Mouse (Mus musculus): ENCODE data around the gene 1700029F12Rik. TPM values are rescaled to one million over a fixed set of nuclear protein-coding genes. Genes with fewer than 3 reads are reported as not detected.
"Not testable (repeated sequence)": the region's sequence is repeated elsewhere in the genome, so short reads cannot be mapped to it uniquely, and the experiment has no call there.

Gene 1700029F12Rik
- polyA plus RNA-seq, 1 experiment from 2014 or later = not detected

GRCm38 (mm10) chr13:97067691-97068090 is 33.5 kb upstream of the 1700029F12Rik start:
- Histone ChIP-seq H3K9ac (ENCODE audit: low read length) (no peak overlapping the region), H3K4me1 (ENCODE audit: control insufficient read depth, insufficient read depth, low read length) (peaks cover 4% of the 10 kb centered on the region), H3K27ac (ENCODE audit: low read depth, low read length) (no peak overlapping the region), H3K4me2 (peak overlapping the region; percentile 12; the same call in 1 of the 2 replicates), H3K4me3 (ENCODE audit: low read depth, low read length) (no peak overlapping the region), H3K9me3 (ENCODE audit: control insufficient read depth, low read length) (no peaks in the 10 kb centered on the region), H3K27me3 (ENCODE audit: control insufficient read depth, insufficient read depth, low read length) (no peaks in the 10 kb centered on the region; the same call in 1 of the 2 replicates), H3K36me3 (ENCODE audit: control insufficient read depth, insufficient read depth, low read length) (no peaks in the 10 kb centered on the region)
- DNase-seq (ENCODE audit: low spot score, missing footprints) = peak; percentile 89
- 3% methylated on average over 6 of the region's 6 CpGs for WGBS
- ATAC-seq (ENCODE audit: low FRiP score) = no peak

GRCm38 (mm10) chr13:97066649-97067550 is 32.7 kb upstream of the 1700029F12Rik start, which contains the start of gene Fam169a:
Gene Fam169a, plus strand, starts transcription at chr13:97067286.
- H3K36me3 ChIP-seq (ENCODE audit: control insufficient read depth, insufficient read depth, low read length) = no peaks in the 10 kb centered on the region
- H3K9me3 ChIP-seq (ENCODE audit: control insufficient read depth, low read length) = no peaks in the 10 kb centered on the region
- no peaks in the 10 kb centered on the region; the same call in 1 of the 2 replicates for H3K27me3 ChIP-seq (ENCODE audit: control insufficient read depth, insufficient read depth, low read length)
- H3K9ac ChIP-seq (ENCODE audit: low read length) = no peak within 1 kb of the TSS
- H3K4me3 ChIP-seq (ENCODE audit: low read depth, low read length) = no peak within 1 kb of the TSS
- H3K4me2 ChIP-seq = peak within 1 kb of the TSS; percentile 12; the same call in 1 of the 2 replicates
- DNase-seq (ENCODE audit: low spot score, missing footprints) (peak; percentile 91), ATAC-seq (ENCODE audit: low FRiP score) (no peak)
- no peak within 1 kb of the TSS for H3K27ac ChIP-seq (ENCODE audit: low read depth, low read length)
- H3K4me1 ChIP-seq (ENCODE audit: control insufficient read depth, insufficient read depth, low read length) = peaks cover 3% of the 10 kb centered on the region; the same call in 1 of the 2 replicates
- 29% methylated on average over 15 of the region's 15 CpGs for WGBS

- not testable (repeated sequence) for H3K9me3 ChIP-seq (ENCODE audit: control insufficient read depth, low read length); H3K4me3 ChIP-seq (ENCODE audit: low read depth, low read length); H3K27ac ChIP-seq (ENCODE audit: low read depth, low read length); H3K36me3 ChIP-seq (ENCODE audit: control insufficient read depth, insufficient read depth, low read length); H3K9ac ChIP-seq (ENCODE audit: low read length); H3K4me2 ChIP-seq; ATAC-seq (ENCODE audit: low FRiP score); H3K4me1 ChIP-seq (ENCODE audit: control insufficient read depth, insufficient read depth, low read length); H3K27me3 ChIP-seq (ENCODE audit: control insufficient read depth, insufficient read depth, low read length)
- DNase-seq (ENCODE audit: low spot score, missing footprints) = peak; percentile 83
- 44% methylated on average over 18 of the region's 18 CpGs for WGBS
Measured at GRCm38 (mm10) chr13:97064844-97065621, 30.9 kb upstream of the 1700029F12Rik start.

DNA sequence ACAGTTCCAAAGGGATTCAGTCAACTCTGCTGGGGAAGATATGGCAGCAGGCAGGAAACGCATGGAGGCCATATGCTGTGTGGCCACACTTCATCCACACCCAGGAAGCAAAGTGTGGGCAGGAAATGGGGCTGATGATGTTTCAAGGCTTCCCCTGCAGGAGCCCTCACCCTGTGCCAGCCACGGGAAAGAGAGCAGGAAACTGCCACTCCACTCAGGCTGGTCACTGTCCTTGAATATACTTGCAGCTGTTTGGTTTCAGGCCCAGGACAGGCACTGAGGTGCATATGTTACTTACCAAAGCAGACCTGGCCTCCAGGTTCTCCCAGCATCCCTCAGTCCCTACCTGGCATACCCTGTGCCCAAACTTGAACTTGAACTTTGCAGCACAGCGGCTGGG is 30.3 kb upstream of the 1700029F12Rik start:
- Histone ChIP-seq H3K4me1 (ENCODE audit: control insufficient read depth, insufficient read depth, low read length) (peaks cover 3% of the 10 kb centered on the region; the same call in 1 of the 2 replicates), H3K9me3 (ENCODE audit: control insufficient read depth, low read length) (no peaks in the 10 kb centered on the region), H3K36me3 (ENCODE audit: control insufficient read depth, insufficient read depth, low read length) (no peaks in the 10 kb centered on the region), H3K9ac (ENCODE audit: low read length) (no peak overlapping the region), H3K27me3 (ENCODE audit: control insufficient read depth, insufficient read depth, low read length) (no peaks in the 10 kb centered on the region; the same call in 1 of the 2 replicates), H3K4me2 (no peak overlapping the region), H3K4me3 (ENCODE audit: low read depth, low read length) (no peak overlapping the region), H3K27ac (ENCODE audit: low read depth, low read length) (no peak overlapping the region)
- WGBS = 68% methylated on average over 3 of the region's 3 CpGs
- DNase-seq (ENCODE audit: low spot score, missing footprints) = peak; percentile 57
- no peak for ATAC-seq (ENCODE audit: low FRiP score)

- Histone ChIP-seq H3K4me2 (no peak overlapping the region), H3K27ac (ENCODE audit: low read depth, low read length) (no peak overlapping the region), H3K9me3 (ENCODE audit: control insufficient read depth, low read length) (no peaks in the 10 kb centered on the region), H3K4me1 (ENCODE audit: control insufficient read depth, insufficient read depth, low read length) (peaks cover 3% of the 10 kb centered on the region; the same call in 1 of the 2 replicates), H3K27me3 (ENCODE audit: control insufficient read depth, insufficient read depth, low read length) (no peaks in the 10 kb centered on the region), H3K4me3 (ENCODE audit: low read depth, low read length) (no peak overlapping the region), H3K36me3 (ENCODE audit: control insufficient read depth, insufficient read depth, low read length) (no peaks in the 10 kb centered on the region), H3K9ac (ENCODE audit: low read length) (no peak overlapping the region)
- 95% methylated on average over 2 of the region's 2 CpGs for WGBS
- ATAC-seq (ENCODE audit: low FRiP score) (no peak), DNase-seq (ENCODE audit: low spot score, missing footprints) (no peak)
Measured at GRCm38 (mm10) chr13:97063431-97063830, 29.3 kb upstream of the 1700029F12Rik start.

DNA sequence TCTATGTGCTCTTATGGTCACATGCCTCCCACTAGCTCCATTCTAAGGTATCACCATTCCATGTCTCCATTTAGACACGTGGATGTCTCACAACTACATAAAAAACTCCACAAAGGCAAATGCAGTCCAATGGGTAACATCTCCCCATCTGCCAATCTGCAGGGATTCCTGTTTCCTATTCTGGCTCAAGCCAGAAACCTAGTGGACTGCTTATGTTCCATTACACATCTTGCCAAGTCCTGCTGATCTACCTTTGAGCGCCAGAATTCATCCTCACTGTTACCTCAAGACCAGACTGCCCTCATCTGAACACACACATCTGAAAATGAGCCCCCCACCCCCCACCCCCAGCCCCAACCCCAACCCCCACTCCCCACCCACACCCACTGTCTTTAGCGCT is 28.0 kb upstream of the 1700029F12Rik start:
- ATAC-seq (ENCODE audit: low FRiP score) (no peak), DNase-seq (ENCODE audit: low spot score, missing footprints) (peak; percentile 35)
- no peak overlapping the region for H3K4me2 ChIP-seq
- H3K27ac ChIP-seq (ENCODE audit: low read depth, low read length) = no peak overlapping the region
- no peaks in the 10 kb centered on the region for H3K27me3 ChIP-seq (ENCODE audit: control insufficient read depth, insufficient read depth, low read length)
- WGBS = 87% methylated on average over 3 of the region's 3 CpGs
- no peaks in the 10 kb centered on the region for H3K9me3 ChIP-seq (ENCODE audit: control insufficient read depth, low read length)
- no peak overlapping the region for H3K9ac ChIP-seq (ENCODE audit: low read length)
- H3K36me3 ChIP-seq (ENCODE audit: control insufficient read depth, insufficient read depth, low read length) = no peaks in the 10 kb centered on the region
- no peak overlapping the region for H3K4me3 ChIP-seq (ENCODE audit: low read depth, low read length)
- H3K4me1 ChIP-seq (ENCODE audit: control insufficient read depth, insufficient read depth, low read length) = no peaks in the 10 kb centered on the region; the same call in 1 of the 2 replicates

DNA sequence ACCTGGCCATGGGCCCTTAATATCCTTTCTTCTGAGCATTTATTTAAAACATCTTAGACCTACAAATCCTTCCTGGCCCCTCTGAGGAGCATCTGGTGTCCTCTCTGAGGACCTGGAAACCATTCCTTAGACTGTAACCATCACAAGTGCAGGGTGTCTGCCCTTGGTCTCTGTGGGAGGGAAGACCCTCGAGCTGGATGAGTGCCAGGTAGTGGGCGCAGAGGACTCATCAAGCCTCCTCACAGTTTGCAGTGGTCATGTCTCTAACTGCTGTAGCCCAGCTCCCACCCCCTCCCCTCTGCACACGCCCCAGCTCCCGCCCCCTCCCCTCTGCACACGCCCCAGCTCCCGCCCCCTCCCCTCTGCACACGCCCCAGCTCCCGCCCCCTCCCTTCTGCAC is 26.2 kb upstream of the 1700029F12Rik start:
- no peaks in the 10 kb centered on the region for H3K4me1 ChIP-seq (ENCODE audit: control insufficient read depth, insufficient read depth, low read length)
- no peak for ATAC-seq (ENCODE audit: low FRiP score)
- 75% methylated on average over 3 of the region's 8 CpGs for WGBS
- H3K4me2 ChIP-seq = no peak overlapping the region
- no peak overlapping the region for H3K9ac ChIP-seq (ENCODE audit: low read length)
- DNase-seq (ENCODE audit: low spot score, missing footprints) = no peak
- H3K36me3 ChIP-seq (ENCODE audit: control insufficient read depth, insufficient read depth, low read length) = no peaks in the 10 kb centered on the region
- no peaks in the 10 kb centered on the region for H3K9me3 ChIP-seq (ENCODE audit: control insufficient read depth, low read length)
- H3K27me3 ChIP-seq (ENCODE audit: control insufficient read depth, insufficient read depth, low read length) = no peaks in the 10 kb centered on the region
- H3K4me3 ChIP-seq (ENCODE audit: low read depth, low read length) = no peak overlapping the region
- no peak overlapping the region for H3K27ac ChIP-seq (ENCODE audit: low read depth, low read length)

- DNase-seq (ENCODE audit: low spot score, missing footprints) (peak; percentile 33), ATAC-seq (ENCODE audit: low FRiP score) (no peak)
- 89% methylated on average over 6 of the region's 6 CpGs for WGBS
- no peaks in the 10 kb centered on the region for H3K27me3 ChIP-seq (ENCODE audit: control insufficient read depth, insufficient read depth, low read length)
- H3K9ac ChIP-seq (ENCODE audit: low read length) = no peak overlapping the region
- H3K36me3 ChIP-seq (ENCODE audit: control insufficient read depth, insufficient read depth, low read length) = no peaks in the 10 kb centered on the region
- H3K4me1 ChIP-seq (ENCODE audit: control insufficient read depth, insufficient read depth, low read length) = no peaks in the 10 kb centered on the region
- no peaks in the 10 kb centered on the region for H3K9me3 ChIP-seq (ENCODE audit: control insufficient read depth, low read length)
- H3K27ac ChIP-seq (ENCODE audit: low read depth, low read length) = no peak overlapping the region
- H3K4me2 ChIP-seq = no peak overlapping the region
- H3K4me3 ChIP-seq (ENCODE audit: low read depth, low read length) = no peak overlapping the region
Measured at GRCm38 (mm10) chr13:97059746-97060145, 25.6 kb upstream of the 1700029F12Rik start.

DNA sequence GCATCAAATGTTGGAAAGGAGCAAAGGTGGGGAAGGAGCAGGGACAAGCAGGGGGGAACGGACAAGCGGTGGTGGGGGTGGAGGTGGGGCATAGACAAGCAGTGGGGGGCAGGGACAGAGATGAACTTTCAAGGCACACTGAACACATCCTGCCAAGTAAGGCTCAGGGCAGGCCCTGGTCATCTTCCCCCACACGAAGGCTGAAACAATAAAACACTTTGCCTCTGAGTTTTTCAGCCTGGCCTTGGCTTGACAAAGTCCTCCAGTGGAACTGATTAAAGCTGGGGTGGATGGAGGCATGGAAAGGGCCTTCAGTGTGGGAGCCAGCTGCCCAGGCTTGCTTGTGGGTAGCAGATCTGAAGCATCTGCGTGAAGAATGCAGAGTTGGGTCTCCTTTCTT is 23.7 kb upstream of the 1700029F12Rik start:
- Histone ChIP-seq H3K27me3 (ENCODE audit: control insufficient read depth, insufficient read depth, low read length) (no peaks in the 10 kb centered on the region), H3K4me1 (ENCODE audit: control insufficient read depth, insufficient read depth, low read length) (no peaks in the 10 kb centered on the region), H3K36me3 (ENCODE audit: control insufficient read depth, insufficient read depth, low read length) (no peaks in the 10 kb centered on the region), H3K9ac (ENCODE audit: low read length) (no peak overlapping the region), H3K27ac (ENCODE audit: low read depth, low read length) (no peak overlapping the region), H3K4me3 (ENCODE audit: low read depth, low read length) (no peak overlapping the region), H3K4me2 (no peak overlapping the region), H3K9me3 (ENCODE audit: control insufficient read depth, low read length) (no peaks in the 10 kb centered on the region)
- no peak for ATAC-seq (ENCODE audit: low FRiP score)
- 63% methylated on average over 4 of the region's 4 CpGs for WGBS
- DNase-seq (ENCODE audit: low spot score, missing footprints) = peak; percentile 62

All from midbrain, embryonic 11.5 days (tissue).